Mouse (Mus musculus) stomach, postnatal 0 days (tissue): Measurements from ENCODE around the gene Klhl8.

Experiments used
- CTCF ChIP-seq: IDR thresholded peaks from 2 replicates; pipeline ENCODE4 v1.5.1; 2016; ENCODE audit warnings: antibody characterized with exemption, low read depth, mild to moderate bottlenecking, moderate library complexity
- EP300 ChIP-seq: optimal IDR thresholded peaks from 2 replicates; pipeline ENCODE3; 2016; ENCODE audit warnings: antibody characterized with exemption

DNA sequence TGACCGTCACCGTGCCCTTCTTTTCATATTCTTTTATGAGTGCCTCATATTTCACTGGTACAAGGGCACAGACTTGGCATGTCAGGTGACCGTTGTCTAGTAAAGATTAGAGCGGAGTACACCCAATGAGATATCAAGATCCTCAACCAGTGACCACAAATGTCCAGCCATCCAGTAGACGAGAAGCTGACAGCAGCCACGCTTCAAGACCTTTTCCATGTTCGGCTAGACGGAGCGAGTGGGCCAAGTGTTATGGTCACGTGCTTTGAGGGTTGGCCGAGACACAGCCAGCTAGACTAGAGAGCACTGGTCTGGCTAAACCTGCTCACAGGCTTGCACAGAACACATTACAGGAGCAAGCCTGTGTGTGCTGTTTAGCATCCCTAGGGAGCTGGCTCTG is 50.4 kb downstream of the Klhl8 start:
- TF ChIP-seq CTCF (no peak), EP300 (no peak)
